Mouse (Mus musculus): ENCODE data around the gene Cks2. TPM values are rescaled to one million over a fixed set of nuclear protein-coding genes. Genes with fewer than 3 reads are reported as not detected.

The Cks2 gene
- polyA plus RNA-seq, 1 experiment = 36.5 TPM

GRCm38 (mm10) chr13:51609231-51609630, 35.8 kb upstream of the Cks2 start:
- no peak overlapping the region for H3K27ac ChIP-seq (ENCODE audit: insufficient read depth, low read depth, low read length)
- no peak for TF ChIP-seq POLR2A (IDR thresholded peaks at IDR 0.05; ENCODE audit: low read depth, low read length)
- TF ChIP-seq CTCF (conservative IDR thresholded peaks at IDR 0.05; ENCODE audit: insufficient read depth, insufficient read length, low read depth, low read length) = no peak
- over 99% methylated on average over 7 of the region's 7 CpGs for WGBS

GRCm38 (mm10) chr13:51611060-51611459, 34.0 kb upstream of the Cks2 start:
- 18% methylated on average over 9 of the region's 9 CpGs for WGBS
- Histone ChIP-seq H3K27ac (ENCODE audit: insufficient read depth, low read depth, low read length) (no peak overlapping the region), H3K27me3 (replicated peaks; ENCODE audit: control insufficient read depth, insufficient read depth, low read length) (no peaks in the 10 kb centered on the region), H3K4me1 (ENCODE audit: control insufficient read depth, insufficient read depth, low read length) (no peaks in the 10 kb centered on the region), H3K4me3 (ENCODE audit: insufficient read depth, low read depth, low read length) (no peak overlapping the region), H3K36me3 (ENCODE audit: control insufficient read depth, insufficient read depth, low read length) (no peaks in the 10 kb centered on the region)
- DNase-seq = no peak
- TF ChIP-seq CTCF (conservative IDR thresholded peaks at IDR 0.05; ENCODE audit: insufficient read depth, insufficient read length, low read depth, low read length) = no peak
- TF ChIP-seq POLR2A (IDR thresholded peaks at IDR 0.05; ENCODE audit: low read depth, low read length) = no peak

More at GRCm38 (mm10) chr13:51609231-51609630, 35.8 kb upstream of the Cks2 start:
- no peaks in the 10 kb centered on the region for H3K4me1 ChIP-seq (ENCODE audit: control insufficient read depth, insufficient read depth, low read length)
- no peaks in the 10 kb centered on the region for H3K36me3 ChIP-seq (ENCODE audit: control insufficient read depth, insufficient read depth, low read length)
- H3K4me3 ChIP-seq (ENCODE audit: insufficient read depth, low read depth, low read length) = no peak overlapping the region
- H3K27me3 ChIP-seq (replicated peaks; ENCODE audit: control insufficient read depth, insufficient read depth, low read length) = no peaks in the 10 kb centered on the region
- no peak for DNase-seq

GRCm38 (mm10) chr13:51611500-51611899, 33.5 kb upstream of the Cks2 start:
- DNase-seq = no peak
- Histone ChIP-seq H3K4me1 (ENCODE audit: control insufficient read depth, insufficient read depth, low read length) (no peaks in the 10 kb centered on the region), H3K4me3 (ENCODE audit: insufficient read depth, low read depth, low read length) (no peak overlapping the region), H3K27me3 (replicated peaks; ENCODE audit: control insufficient read depth, insufficient read depth, low read length) (no peaks in the 10 kb centered on the region), H3K36me3 (ENCODE audit: control insufficient read depth, insufficient read depth, low read length) (no peaks in the 10 kb centered on the region), H3K27ac (ENCODE audit: insufficient read depth, low read depth, low read length) (no peak overlapping the region)
- 68% methylated on average over 5 of the region's 5 CpGs for WGBS
- TF ChIP-seq POLR2A (IDR thresholded peaks at IDR 0.05; ENCODE audit: low read depth, low read length) (no peak), CTCF (conservative IDR thresholded peaks at IDR 0.05; ENCODE audit: insufficient read depth, insufficient read length, low read depth, low read length) (no peak)

- TF ChIP-seq POLR2A (IDR thresholded peaks at IDR 0.05; ENCODE audit: low read depth, low read length) (no peak), CTCF (conservative IDR thresholded peaks at IDR 0.05; ENCODE audit: insufficient read depth, insufficient read length, low read depth, low read length) (no peak)
- 53% methylated on average over 10 of the region's 10 CpGs for WGBS
- DNase-seq = no peak
- Histone ChIP-seq H3K4me3 (ENCODE audit: insufficient read depth, low read depth, low read length) (no peak overlapping the region), H3K36me3 (ENCODE audit: control insufficient read depth, insufficient read depth, low read length) (no peaks in the 10 kb centered on the region), H3K27me3 (replicated peaks; ENCODE audit: control insufficient read depth, insufficient read depth, low read length) (no peaks in the 10 kb centered on the region), H3K27ac (ENCODE audit: insufficient read depth, low read depth, low read length) (no peak overlapping the region), H3K4me1 (ENCODE audit: control insufficient read depth, insufficient read depth, low read length) (no peaks in the 10 kb centered on the region)
Measured at GRCm38 (mm10) chr13:51615815-51616214, 29.2 kb upstream of the Cks2 start.

GRCm38 (mm10) chr13:51616417-51617044, 28.5 kb upstream of the Cks2 start:
- Histone ChIP-seq H3K36me3 (ENCODE audit: control insufficient read depth, insufficient read depth, low read length) (no peaks in the 10 kb centered on the region), H3K4me3 (ENCODE audit: insufficient read depth, low read depth, low read length) (no peak overlapping the region), H3K4me1 (ENCODE audit: control insufficient read depth, insufficient read depth, low read length) (no peaks in the 10 kb centered on the region), H3K27ac (ENCODE audit: insufficient read depth, low read depth, low read length) (no peak overlapping the region), H3K27me3 (replicated peaks; ENCODE audit: control insufficient read depth, insufficient read depth, low read length) (no peaks in the 10 kb centered on the region)
- no peak for TF ChIP-seq POLR2A (IDR thresholded peaks at IDR 0.05; ENCODE audit: low read depth, low read length)
- no peak for TF ChIP-seq CTCF (conservative IDR thresholded peaks at IDR 0.05; ENCODE audit: insufficient read depth, insufficient read length, low read depth, low read length)
- no peak for DNase-seq
- WGBS = 28% methylated on average over 12 of the region's 12 CpGs

GRCm38 (mm10) chr13:51617306-51617705, 27.7 kb upstream of the Cks2 start:
- Histone ChIP-seq H3K27ac (ENCODE audit: insufficient read depth, low read depth, low read length) (no peak overlapping the region), H3K4me1 (ENCODE audit: control insufficient read depth, insufficient read depth, low read length) (no peaks in the 10 kb centered on the region), H3K27me3 (replicated peaks; ENCODE audit: control insufficient read depth, insufficient read depth, low read length) (no peaks in the 10 kb centered on the region), H3K4me3 (ENCODE audit: insufficient read depth, low read depth, low read length) (no peak overlapping the region), H3K36me3 (ENCODE audit: control insufficient read depth, insufficient read depth, low read length) (no peaks in the 10 kb centered on the region)
- TF ChIP-seq POLR2A (IDR thresholded peaks at IDR 0.05; ENCODE audit: low read depth, low read length) = no peak
- no peak for TF ChIP-seq CTCF (conservative IDR thresholded peaks at IDR 0.05; ENCODE audit: insufficient read depth, insufficient read length, low read depth, low read length)
- DNase-seq = no peak
- WGBS = 33% methylated on average over 1 of the region's 1 CpGs

- H3K4me3 ChIP-seq (ENCODE audit: insufficient read depth, low read depth, low read length) = no peak overlapping the region
- H3K36me3 ChIP-seq (ENCODE audit: control insufficient read depth, insufficient read depth, low read length) = no peaks in the 10 kb centered on the region
- H3K27me3 ChIP-seq (replicated peaks; ENCODE audit: control insufficient read depth, insufficient read depth, low read length) = no peaks in the 10 kb centered on the region
- TF ChIP-seq POLR2A (IDR thresholded peaks at IDR 0.05; ENCODE audit: low read depth, low read length) (no peak), CTCF (conservative IDR thresholded peaks at IDR 0.05; ENCODE audit: insufficient read depth, insufficient read length, low read depth, low read length) (peak; percentile 64)
- H3K4me1 ChIP-seq (ENCODE audit: control insufficient read depth, insufficient read depth, low read length) = no peaks in the 10 kb centered on the region
- H3K27ac ChIP-seq (ENCODE audit: insufficient read depth, low read depth, low read length) = no peak overlapping the region
- 17% methylated on average over 6 of the region's 6 CpGs for WGBS
- DNase-seq = peak; percentile 47
Measured at GRCm38 (mm10) chr13:51617861-51618260, 27.2 kb upstream of the Cks2 start.

All from kidney, adult 2 months (tissue).